Mouse (Mus musculus) liver, postnatal 0 days (tissue): ENCODE results near the gene Tcp11l1. TPM values are rescaled to one million over a fixed set of nuclear protein-coding genes. Genes with fewer than 3 reads are reported as not detected.

ENCODE experiments used
- ATAC-seq: fragments of 200-750 bp; cut with Nextera tagmentation; 2 replicates; pipeline ENCODE4 v1.8.0; 2017; ENCODE audit warnings: mild to moderate bottlenecking, moderate library complexity
- DNase-seq: peaks from one replicate; pipeline ENCODE4 v3.0.0-alpha.2; 2016
- H3K27ac ChIP-seq: fragments of 300-500 bp; sonication (generic); 2 replicates; pipeline ENCODE4 v1.5.1; 2014; ENCODE audit warnings: antibody characterized with exemption, moderate library complexity, mild to moderate bottlenecking, low read depth
- H3K27me3 ChIP-seq: fragments of 300-500 bp; sonication (generic); 2 replicates; pipeline ENCODE4 v1.6.1; 2014; ENCODE audit warnings: low read length, control low read depth, mixed read lengths; ENCODE audit not compliant: insufficient read depth
- H3K36me3 ChIP-seq: fragments of 300-500 bp; sonication (generic); replicated peaks from 2 replicates; pipeline ENCODE4 v1.6.1; 2014; ENCODE audit warnings: mild to moderate bottlenecking, control low read depth, low read length, moderate library complexity, mixed read lengths; ENCODE audit not compliant: insufficient read depth
- H3K4me1 ChIP-seq: fragments of 300-500 bp; sonication (generic); 2 replicates; pipeline ENCODE4 v1.6.1; 2014; ENCODE audit warnings: antibody characterized with exemption, mild to moderate bottlenecking, control low read depth; ENCODE audit not compliant: insufficient read depth
- H3K4me2 ChIP-seq: fragments of 300-500 bp; sonication (generic); 2 replicates; pipeline ENCODE4 v1.6.1; 2014; ENCODE audit warnings: low read depth, mild to moderate bottlenecking, low read length, moderate library complexity, mixed read lengths
- H3K4me3 ChIP-seq: fragments of 300-500 bp; sonication (generic); 2 replicates; pipeline ENCODE4 v1.5.1; 2014; ENCODE audit warnings: low read depth, low read length
- H3K9ac ChIP-seq: fragments of 300-500 bp; sonication (generic); replicated peaks from 2 replicates; pipeline ENCODE4 v1.6.1; 2014; ENCODE audit warnings: mild to moderate bottlenecking, moderate library complexity
- H3K9me3 ChIP-seq: fragments of 300-500 bp; sonication (generic); 2 replicates; pipeline ENCODE4 v1.6.1; 2016; ENCODE audit warnings: mild to moderate bottlenecking, control low read depth, low read length, mixed read lengths
- CTCF ChIP-seq: sonication (generic); IDR thresholded peaks from 2 replicates; pipeline ENCODE4 v1.5.1; 2016; ENCODE audit warnings: antibody characterized with exemption, low read depth
- EP300 ChIP-seq: IDR thresholded peaks from 2 replicates; pipeline ENCODE4 v1.6.1; 2016; ENCODE audit warnings: antibody characterized with exemption, low read depth, mild to moderate bottlenecking
- WGBS: fragments of 180-500 bp; shearing (Covaris S2); extraction: QIAGEN DNeasy Blood & Tissue Kit; methylation state at CpG from one replicate; pipeline ENCODE4 v1.1.7; 2014; ENCODE audit not compliant: insufficient replicate concordance; 5-methylcytosine and 5-hydroxymethylcytosine counted together
- polyA plus RNA-seq: library from polyadenylated mRNA; unstranded; fragments of >200 nt; fragmentation: Nextera tagmentation; extraction: Ambion mirVana; gene quantifications from 2 replicates; pipeline ENCODE4 v1.2.1, GENCODE M21; 2015

Tcp11l1 gene
- polyA plus RNA-seq, 1 experiment from 2014 or later, result 10.5 TPM

DNA sequence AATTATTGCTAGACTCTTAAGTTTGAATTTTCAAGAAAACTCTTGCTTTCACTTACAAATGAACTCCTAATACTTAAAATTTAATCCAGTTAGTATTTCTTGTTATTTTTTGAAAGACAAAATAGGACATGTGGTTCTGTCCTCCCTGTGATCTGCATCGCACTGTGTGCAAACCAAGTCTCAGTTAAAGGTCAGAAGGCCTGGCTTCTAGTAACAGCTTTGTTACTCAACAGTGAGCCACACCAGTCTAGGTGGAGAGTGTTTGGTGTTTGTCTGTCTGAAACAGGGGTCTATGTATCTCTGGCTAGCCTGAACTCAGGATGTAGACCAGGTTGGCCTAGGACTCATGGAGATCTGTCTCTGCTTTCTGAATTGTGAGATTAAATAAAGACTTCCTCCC, 53.3 kb downstream of the Tcp11l1 start:
- Histone ChIP-seq H3K27ac (no peak overlapping the region), H3K4me3 (no peak overlapping the region), H3K4me1 (peaks cover 5% of the 10 kb centered on the region; the same call in 1 of the 2 replicates), H3K9me3 (no peaks in the 10 kb centered on the region), H3K36me3 (peaks cover 25% of the 10 kb centered on the region), H3K27me3 (no peaks in the 10 kb centered on the region), H3K4me2 (no peak overlapping the region), H3K9ac (no peak overlapping the region)
- ATAC-seq (0 out of 2 replicates have a peak, but pooled peaks have one; percentile 47), DNase-seq (no peak)
- TF ChIP-seq EP300, result no peak
- 75% methylated on average over 1 of the region's 1 CpGs for WGBS

DNA sequence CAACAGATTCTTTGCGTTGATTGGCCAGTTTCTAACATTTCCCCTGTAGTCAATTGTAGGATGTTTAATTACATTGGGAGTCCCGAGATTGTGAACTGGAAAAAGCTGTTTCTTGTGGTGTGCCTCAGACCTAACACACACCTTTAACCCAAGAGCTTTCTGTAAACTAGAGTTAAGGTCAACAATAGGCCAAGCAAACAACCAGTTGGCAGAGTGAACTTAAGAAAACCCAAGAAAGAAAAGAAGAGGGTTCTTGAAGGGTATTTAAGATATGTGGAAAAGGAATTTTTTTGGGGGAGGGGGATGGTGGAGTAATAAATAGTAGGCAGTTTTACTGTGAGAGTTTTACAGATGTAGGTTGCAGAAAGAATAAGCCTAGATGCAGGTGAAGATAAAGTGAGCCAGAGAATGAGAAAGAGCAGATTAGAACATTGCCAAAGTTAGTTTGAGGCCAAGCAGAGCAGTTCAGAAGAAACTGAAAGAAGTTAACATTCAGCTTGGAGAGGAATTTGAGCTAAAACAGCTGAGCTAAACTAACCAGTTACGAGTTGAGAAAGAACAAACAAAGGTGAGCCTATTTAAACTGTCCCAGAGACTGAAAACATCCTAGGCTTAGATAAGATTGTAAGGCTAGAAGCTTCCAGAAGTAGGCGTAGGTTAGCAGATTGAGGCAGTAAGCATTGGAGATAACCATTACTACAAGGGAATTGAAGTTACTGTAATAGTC, 95.8 kb downstream of the Tcp11l1 start:
- Histone ChIP-seq H3K4me3 (no peak overlapping the region), H3K27me3 (no peaks in the 10 kb centered on the region), H3K9me3 (no peaks in the 10 kb centered on the region), H3K9ac (no peak overlapping the region), H3K4me1 (peaks cover 3% of the 10 kb centered on the region; the same call in 1 of the 2 replicates), H3K27ac (peak overlapping the region; percentile 44), H3K4me2 (no peak overlapping the region), H3K36me3 (peaks cover 3% of the 10 kb centered on the region; the same call in 1 of the 2 replicates)
- TF ChIP-seq CTCF (no peak), EP300 (no peak)
- WGBS, result 73% methylated on average over 4 of the region's 4 CpGs
- DNase-seq, result no peak
- 0 out of 2 replicates have a peak, but pooled peaks have one; percentile 44 for ATAC-seq

DNA sequence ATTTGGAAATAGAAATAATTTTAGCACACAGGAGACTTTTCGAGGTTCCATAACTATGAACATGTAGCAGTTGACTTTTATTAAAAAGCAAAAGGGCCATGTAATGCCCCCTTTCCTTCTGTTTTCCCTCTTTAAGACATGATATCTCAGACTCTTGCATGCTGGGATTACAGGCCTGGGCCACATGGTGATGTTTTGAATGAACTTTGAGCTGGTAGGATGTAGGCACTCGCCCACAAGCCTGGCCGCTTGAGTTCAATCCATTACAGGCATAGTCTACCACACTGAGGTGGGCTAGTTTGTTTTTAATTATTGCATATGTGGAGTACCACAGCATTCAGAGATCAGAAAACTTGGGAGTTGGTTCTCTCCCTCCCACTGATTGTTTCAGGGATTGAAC, 97.2 kb downstream of the Tcp11l1 start:
- H3K36me3 ChIP-seq, result peaks cover 8% of the 10 kb centered on the region
- H3K27ac ChIP-seq, result peak overlapping the region; percentile 64
- DNase-seq, result no peak
- H3K4me1 ChIP-seq, result peaks cover 3% of the 10 kb centered on the region; the same call in 1 of the 2 replicates
- no peaks in the 10 kb centered on the region for H3K27me3 ChIP-seq
- ATAC-seq, result peak; percentile 76; the same call in 1 of the 2 replicates
- H3K9me3 ChIP-seq, result no peaks in the 10 kb centered on the region
- no peak overlapping the region for H3K9ac ChIP-seq
- H3K4me2 ChIP-seq, result no peak overlapping the region
- 65% methylated on average over 3 of the region's 3 CpGs for WGBS
- TF ChIP-seq CTCF, result no peak
- no peak for TF ChIP-seq EP300
- no peak overlapping the region for H3K4me3 ChIP-seq

Other genes with a start within 250 kb of the Tcp11l1 start
- 6.0 and 6.3 TPM in 2 replicates for gene Hipk3, start 217.7 kb downstream of the Tcp11l1 start, polyA plus RNA-seq
- 23.0 and 24.3 TPM in 2 replicates for gene Cstf3, start 121.6 kb downstream of the Tcp11l1 start, polyA plus RNA-seq
- not detected in 2 replicates for gene Pin1rt1, start 4.2 kb upstream of the Tcp11l1 start, polyA plus RNA-seq
- gene Depdc7, start 30.7 kb upstream of the Tcp11l1 start, polyA plus RNA-seq, result 20.6 and 21.6 TPM in 2 replicates
- 1.2 TPM in 2 replicates for gene Qser1, start 104.6 kb upstream of the Tcp11l1 start, polyA plus RNA-seq
- gene Prrg4, start 137.7 kb upstream of the Tcp11l1 start, polyA plus RNA-seq, result 0.52 and 0.67 TPM in 2 replicates
- 7.2 and 7.9 TPM in 2 replicates for gene Ccdc73, start 155.6 kb upstream of the Tcp11l1 start, polyA plus RNA-seq